Mouse (Mus musculus) frontal cortex, postnatal 14 days (tissue): Measurements from ENCODE around the gene Triobp.

Experiments used
- DNase-seq, 2 experiments: peaks; one replicate each; pipeline ENCODE4 v3.0.0; 2022; ENCODE audit warnings: low spot score in 2 of 2

Gene Triobp

DNA sequence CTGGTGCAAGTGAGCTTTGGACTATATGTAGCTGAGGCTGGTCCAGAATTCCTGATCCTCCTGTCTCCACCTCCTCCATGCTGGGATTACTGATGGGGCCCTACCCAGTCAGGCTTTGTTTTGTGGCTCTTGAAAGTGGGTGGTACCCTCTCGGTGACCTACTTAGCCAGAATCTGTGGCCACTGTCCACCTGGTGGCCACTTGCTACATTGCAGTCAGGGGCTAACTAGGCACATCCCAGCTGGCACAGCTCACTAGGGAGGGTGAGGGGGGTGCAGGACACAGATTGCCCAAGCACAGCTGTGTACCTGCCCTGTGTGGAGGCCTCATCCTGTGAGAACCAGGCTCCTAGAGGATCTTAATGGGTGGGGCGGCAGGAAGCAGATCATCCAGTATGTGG is 15.4 kb downstream of the Triobp start:
- no peak for DNase-seq

DNA sequence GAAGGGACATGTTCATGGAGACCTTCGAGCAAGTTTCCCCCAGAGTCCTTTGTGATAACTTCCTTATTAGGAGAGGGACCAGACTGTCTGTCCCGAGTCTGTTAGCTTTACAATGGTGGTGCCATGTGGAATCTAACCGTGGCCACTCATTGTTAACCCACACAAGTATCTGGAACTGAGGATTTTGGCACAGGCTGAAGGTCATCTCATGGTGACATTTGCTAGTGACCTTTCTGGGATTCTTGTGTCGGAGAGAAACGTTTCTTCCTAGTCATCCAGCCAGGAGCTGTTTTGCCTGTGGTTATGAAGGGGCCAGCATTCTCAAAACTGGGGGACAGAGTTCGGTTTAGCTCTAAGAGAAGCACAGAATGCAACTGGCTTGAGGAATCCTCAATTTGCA is 24.1 kb downstream of the Triobp start:
- no peak for DNase-seq

DNA sequence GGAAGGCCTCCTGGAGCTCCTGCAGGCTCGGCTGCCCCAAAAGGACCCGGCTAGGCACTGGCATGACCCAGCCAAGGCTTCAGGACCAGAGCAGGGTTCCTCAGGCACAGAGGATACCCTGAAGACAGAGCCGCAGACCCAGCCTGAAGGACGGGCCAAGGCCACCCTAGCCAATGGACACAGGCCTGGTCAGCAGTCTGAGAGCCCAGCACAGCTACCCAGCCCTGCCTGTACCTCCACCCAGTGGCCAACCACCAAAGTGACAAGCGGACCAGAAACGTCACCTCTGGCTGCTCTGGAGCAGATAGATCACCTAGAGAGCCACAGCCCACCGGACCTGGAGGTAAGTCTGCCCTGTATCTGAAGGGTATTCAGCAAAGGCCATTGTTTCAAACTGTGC is 26.4 kb downstream of the Triobp start:
- DNase-seq: no peak

DNA sequence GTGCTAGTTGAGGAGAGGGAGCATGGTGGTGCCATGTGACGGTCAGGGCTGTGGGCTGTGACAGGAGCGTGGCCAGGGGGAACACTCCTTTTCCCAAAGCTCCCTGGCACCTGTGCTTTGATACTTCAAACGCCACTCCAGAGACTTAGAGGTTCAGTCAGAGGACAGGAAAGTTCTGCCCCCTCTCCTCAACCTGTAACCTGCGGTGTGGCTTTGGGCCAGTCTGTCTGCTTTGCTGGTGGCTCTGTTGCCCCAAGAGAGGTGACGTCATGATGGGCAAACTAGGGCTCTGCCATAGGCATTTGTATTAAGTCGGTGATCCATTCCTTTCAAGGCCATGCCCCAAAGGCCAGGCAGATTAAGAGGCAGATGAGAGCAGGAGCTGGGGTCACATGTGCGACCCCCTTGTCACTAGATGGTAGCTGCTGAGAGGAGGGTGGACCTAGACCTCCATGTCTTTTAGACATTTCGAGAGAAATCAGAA is 30.2 kb downstream of the Triobp start:
- no peak for DNase-seq

DNA sequence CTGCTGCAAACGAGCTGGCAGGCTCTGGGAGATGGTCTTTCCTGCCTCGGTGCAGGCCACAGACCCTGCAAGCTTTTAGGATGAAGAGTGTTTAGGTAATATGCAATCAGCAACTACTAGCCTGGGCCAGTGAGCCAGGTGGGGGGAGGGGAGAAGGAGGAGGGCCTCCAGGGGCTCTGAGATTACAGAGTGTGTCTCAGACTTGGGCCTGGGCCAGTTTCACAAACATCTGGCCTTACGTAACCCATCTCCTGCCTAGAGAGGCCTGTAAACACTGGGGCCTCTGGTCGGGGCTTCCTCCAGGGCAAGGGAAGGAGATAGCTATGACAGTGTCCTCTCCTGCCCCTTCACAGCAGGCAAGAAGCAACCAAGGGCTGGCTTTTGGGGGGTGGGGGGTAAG is 31.4 kb downstream of the Triobp start:
- no peak for DNase-seq

DNA sequence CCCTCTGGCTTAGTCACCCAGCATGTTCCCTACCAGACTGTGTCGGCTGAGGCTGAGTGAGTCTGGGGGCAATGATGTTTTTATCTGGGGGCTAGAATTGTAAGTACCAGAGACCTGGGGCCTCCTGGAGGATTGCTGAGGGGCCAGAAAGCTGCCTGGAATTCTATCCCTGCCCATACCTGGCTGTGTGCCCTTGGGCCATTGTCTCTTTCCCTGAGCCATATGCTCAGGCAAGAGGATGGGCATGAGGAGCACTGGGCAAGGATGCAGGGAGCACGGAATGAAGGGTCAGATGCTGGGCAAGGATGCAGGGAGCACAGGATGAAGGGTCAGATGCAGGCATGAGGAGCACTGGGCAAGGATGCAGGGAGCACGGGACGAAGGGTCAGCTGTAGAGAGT is 32.6 kb downstream of the Triobp start:
- no peak for DNase-seq

DNA sequence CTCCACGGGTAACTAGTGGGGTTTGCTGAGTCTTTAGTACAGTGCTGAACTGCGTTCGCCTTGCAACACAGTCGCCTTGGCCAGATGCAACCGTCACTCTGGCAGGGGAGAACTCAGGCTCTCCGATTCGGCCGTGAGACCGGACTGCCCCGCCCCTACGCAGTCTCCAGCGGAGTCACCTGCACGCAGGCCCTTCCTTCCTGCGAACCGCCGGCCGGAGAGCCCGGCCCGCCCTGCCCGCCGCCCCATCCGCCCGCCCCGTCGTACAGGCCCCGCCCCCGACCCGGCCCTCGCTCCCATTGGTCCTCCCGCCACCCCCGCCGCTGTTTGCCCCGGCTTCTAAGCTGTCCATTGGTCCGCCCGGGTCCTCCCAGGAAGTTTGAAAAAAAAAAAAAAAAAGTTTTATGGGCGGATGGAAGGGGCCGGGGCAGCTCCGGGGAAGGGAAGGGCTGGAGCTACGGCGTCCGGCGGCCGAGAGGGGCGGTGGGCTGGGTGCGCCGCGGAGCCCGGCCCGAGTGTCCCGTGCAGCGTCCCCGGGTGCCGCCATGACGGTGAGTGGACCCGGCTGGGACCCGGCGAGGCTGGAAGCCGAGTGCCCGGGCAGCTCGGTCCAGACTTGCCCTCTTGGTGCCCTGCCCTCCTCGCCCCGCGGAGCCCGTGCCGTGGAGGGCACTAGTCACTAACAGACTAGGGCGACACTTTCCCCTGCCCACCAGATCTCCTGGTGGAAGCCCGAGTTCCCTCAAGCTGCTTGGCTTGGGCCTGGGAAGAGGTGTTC is 35.3 kb downstream of the Triobp start:
- peak in 1 of 2 experiments; percentile 27 for DNase-seq

DNA sequence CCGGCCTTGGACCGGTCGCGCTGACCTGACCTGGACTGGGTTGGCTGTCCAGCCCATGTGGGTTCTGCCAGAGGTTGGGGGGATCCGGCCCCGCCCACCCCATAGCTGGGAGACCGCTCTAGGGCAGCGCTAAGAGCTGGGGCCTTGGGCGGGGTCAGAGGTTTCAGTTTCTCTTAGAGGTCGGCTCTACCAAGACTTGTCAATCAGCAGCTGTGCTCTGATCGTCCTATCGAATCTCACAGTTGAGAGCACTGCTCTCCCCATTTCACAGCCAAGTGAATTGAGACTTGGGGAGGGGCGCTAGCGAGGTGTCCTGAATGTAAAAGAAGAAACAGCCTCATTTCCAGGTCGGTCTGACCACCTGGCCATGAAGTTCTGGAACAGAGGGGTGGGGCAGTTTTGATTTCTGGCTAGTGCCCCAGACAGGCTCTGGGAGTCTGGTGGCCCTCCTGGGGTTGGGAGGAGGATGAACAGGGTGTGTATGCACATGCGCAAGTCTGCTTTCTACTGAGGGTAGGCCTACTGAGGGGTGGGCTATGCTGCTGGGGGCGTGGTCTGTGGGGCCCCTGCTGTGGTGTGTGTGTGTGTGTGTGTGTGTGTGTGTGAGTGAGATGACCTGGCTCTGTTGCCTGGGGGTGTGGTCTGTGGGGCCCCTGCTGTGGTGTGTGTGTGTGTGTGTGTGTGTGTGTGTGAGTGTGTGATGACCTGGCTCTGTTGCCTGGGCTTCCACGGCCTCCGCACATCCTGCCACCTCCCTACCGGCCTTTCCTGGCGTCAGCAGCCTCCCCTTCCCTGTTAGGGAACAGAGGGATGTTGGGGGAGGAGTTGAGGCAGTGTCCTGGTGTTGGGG is 36.1 kb downstream of the Triobp start:
- no peak for DNase-seq

DNA sequence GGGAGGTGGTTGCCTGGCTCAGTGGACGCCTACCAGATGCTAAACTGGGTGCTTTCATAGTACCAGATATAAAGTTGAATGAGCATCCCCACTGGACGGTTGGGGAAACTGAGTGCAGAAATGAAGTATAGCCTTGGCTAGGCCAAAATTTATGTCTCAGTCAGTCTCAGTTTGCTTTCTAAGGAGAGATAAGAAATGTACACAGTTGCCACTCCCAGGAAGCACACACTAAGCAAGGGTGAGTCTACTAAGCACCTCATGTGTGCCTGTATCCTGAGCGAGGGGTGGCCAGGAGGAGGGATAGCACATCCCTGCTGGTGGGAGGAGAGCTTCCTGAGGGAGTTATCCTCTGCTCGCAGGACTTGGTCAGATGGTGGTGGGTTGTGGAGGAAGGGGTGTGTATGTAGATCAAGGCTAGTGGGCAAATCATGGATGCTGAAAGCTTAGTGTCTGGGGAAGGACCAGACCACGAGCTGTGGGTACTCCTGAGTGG is 36.8 kb downstream of the Triobp start:
- no peak for DNase-seq

DNA sequence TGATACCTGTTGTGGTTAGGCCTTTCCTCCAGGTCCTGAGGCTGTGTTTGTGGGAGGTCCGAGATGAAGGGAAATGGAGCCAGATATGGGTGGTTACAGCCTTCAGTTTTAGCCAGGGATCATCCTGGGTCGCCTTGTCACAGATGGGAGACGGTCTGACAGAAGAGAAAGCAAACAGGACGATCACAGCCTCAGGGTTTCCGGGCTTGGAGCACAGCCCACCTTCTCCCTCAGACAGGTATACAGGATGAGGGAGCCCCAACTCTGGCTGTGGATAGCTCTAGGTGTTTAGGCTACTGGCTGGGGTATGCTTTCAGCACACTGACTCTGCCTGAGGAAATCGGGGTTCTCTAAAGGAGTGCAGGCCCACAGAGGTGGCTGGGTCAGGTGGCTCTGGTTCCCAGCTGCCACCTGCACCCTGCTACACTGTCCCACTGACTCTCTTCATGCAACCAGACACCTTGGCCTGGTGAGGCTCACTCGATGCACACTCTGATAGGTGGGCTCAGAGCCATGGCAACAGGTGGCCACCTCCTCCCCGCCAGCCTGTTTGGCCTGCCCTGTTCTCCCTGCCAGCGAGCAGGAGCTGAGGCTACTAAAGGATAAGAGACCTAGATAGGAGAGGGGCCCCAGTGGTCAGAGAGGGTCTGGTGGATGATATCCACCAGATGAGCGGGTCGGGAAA is 39.2 kb downstream of the Triobp start:
- no peak for DNase-seq

DNA sequence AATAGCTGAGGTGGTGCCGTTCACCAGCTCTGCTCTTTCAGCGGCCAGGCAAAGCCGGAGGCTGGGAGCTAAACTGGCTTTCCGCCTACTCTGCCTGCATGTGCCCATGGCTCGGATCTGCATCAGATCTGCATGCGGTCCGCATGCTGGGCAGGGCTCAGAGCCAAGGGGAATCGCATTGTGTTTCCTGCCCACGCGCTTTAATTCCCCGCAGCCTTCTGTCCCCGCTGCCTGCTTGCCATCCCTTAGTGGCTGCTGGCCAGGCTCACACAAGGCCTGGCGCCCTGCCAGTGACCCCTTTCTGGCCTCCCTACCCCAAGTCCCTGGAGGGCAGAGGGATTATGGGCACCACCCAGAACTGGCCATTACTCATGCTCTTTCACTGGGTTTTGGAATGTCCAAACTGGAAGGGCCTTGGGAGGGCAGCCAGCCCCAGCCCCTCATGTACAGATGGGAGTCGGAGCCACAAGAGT is 41.0 kb downstream of the Triobp start:
- peak; percentile 70 to 80 for DNase-seq

DNA sequence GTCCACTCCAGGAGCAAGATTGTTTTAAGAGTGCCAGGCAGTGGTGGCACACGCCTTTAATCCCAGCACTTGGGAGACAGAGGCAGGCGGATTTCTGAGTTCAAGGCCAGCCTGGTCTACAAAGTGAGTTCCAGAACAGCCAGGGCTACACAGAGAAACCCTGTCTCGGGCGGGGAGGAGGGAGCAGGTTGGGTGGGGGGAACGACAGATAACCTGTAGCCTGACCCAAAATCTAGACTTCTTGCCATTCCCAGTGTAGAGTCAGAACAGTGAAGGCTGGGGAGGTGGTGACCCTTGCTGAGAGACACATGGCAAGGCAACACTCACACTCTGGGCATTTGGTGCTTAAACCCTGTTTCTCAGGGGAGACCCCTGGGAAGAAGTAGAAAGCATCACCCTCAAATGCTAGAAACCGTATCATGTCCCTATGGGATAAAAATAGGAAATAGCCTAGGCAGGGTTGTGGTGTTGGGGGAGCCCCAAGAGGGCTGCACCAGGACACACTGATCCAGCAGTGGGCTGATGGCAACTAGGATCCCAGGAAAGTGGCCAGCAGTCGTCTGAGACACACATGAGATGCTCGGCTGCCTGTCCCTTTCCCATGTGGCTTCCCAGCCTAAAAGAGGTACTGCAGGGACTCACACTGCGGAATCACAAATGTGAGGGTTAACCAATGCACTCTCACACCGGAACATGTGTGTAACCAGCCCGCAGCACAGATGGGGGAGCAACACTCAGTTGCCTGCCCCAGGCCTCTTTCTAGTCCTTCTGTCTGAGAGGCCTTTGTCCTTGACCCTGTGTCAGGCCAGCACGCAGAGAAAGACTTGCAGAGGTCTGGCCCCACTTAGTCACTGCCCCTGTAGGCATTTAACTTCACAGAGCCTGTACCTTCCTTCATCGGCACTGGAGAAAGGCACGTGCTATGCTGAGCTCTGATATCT is 41.9 kb downstream of the Triobp start:
- DNase-seq: no peak

DNA sequence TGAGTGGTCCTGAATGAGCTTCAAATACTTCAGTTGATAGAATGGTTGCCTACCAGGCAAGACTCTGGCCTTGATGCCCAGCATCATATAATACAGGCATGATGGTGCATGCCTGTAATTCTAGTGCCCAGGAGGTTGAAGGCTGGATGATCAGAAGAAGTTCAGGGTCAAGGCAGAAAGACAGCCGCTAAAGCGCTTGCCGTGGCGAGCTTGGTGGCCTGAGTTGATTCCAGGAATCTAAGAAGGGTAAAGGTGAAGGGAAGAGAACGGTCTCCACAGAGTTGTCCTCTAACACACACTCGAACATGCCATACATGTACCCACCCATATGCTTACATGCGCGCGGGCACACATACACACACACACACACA is 42.6 kb downstream of the Triobp start:
- no peak for DNase-seq

DNA sequence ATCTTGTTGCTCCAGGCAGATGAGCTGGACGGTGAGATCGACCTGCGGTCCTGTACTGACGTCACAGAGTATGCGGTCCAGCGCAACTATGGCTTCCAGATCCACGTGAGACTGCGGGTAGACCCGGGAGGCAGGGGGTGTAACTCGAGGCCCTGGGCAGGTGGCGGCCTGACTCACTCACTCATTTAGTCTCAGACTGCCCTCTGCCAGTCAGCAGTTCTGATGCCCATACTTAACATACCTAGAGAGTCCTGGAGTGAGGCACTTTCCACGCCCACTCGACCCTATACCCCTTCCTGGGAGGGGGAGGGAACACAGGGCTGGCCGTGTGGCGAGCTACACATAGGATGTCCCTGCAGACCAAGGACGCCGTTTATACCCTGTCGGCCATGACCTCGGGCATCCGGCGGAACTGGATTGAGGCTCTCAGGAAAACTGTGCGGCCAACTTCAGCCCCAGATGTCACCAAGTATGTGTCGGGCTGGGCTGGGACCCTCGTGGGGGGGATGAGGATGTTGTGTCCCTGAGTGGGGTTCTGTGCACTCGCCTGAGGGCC is 43.5 kb downstream of the Triobp start:
- no peak for DNase-seq

DNA sequence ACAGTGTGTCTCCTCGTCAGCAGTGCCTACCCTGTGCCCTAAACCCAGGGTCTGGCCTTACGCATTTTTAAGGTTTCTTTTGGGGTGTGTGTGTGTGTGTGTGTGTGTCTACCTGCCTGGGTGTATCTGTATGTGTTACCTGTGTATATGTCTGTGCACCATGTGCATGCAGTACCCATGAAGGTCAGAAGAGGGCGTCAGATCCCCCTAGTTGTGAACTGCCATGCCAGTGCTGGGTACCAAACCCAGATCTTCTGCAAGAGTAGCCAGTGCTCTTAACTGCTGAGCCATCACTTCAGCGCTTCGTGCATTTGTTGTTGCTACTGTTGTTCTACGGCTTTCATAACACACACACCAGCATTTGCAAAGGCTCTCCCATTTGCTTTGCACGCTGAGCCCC is 44.7 kb downstream of the Triobp start:
- DNase-seq: no peak

DNA sequence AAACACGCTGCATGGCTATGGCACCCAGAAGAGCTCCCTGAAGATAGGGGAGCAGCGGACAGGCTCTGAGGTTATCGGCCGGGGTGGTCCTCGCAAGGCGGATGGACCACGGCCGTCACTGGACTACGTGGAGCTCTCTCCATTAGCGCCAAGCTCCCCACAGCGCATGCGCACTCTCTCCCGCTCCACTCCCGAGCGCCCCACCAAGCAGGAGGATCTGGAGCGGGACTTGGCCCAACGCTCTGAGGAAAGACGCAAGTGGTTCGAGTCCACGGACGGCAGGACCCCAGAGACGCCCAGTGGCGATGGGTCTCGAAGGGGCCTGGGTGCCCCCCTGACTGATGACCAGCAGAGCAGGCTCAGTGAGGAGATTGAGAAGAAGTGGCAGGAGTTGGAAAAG is 45.4 kb downstream of the Triobp start:
- no peak for DNase-seq

DNA sequence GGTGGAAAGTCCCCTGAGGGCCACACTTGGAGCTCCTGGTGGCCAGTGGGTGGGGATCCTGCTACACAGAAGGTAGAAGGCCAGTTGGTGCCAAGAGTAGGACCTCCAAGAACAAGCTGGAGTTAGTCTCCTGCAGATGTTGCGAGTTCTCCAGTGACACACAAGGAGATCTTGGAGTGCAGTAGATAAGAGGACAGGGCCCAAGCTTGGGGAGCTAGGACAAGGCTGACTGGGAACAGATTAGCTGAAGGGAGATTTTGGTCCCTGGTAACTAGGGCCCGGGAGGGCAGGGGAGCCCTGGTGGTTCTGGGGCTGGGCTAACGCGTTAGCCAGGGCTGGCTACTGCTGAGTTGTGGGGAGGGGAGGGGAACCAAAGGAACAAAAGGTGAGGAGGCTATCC is 48.4 kb downstream of the Triobp start:
- no peak for DNase-seq

DNA sequence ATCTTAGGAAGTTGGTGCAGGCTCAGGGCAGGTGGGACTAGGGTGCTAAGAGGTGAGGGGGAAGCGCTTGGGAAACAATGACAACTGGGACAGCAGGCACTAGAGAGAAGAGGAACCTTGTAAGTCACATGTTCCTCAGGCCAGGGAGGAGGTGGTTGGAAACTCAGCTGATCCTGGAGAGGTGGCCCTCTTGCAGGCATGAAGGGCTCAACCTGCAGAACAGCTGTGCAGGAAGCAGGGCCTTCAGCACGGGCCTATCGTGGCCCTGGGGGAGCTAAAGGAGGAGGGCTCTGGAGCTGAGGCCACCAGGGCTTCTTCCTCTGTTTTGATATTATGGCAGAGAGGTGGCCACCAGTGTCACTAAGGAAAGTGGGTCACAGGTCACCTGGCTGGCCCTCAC is 49.1 kb downstream of the Triobp start:
- DNase-seq: no peak

DNA sequence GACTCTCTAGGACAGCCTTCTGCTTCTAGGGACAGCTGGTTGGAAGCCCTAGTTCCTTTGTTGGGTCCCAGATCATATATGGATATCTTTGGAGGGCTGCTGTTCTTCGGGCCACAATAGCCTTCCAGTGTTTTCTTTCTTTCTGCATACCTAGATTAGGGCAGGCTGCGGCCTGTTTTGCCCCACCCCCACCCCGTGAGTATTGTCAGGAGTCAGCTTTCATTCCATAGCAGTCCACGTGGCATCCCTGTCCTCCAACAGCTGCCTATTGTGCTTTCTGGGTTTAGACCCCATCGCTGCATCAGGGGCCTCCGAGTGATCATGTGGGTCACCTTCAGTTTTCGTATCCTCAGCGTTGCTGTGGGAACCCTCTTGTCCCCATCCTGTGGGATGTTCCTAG is 50.8 kb downstream of the Triobp start:
- DNase-seq: no peak

DNA sequence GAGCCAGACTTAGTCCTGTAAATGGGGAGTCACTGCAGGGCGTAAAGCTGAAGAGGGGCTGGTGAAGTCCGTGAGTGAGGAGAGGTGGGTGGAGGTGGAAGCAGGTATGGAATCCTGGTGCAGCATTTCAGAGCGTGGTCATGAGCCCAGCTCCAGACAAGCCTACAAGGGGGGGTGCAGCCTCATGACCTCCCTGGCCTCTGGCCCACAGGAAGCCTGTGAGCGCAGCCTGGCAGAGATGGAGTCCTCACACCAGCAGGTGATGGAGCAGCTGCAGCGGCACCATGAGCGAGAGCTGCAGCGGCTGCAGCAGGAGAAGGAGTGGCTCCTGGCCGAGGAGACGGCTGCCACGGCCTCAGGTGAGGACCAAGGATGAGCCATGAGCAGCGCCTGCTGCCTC is 52.1 kb downstream of the Triobp start:
- no peak for DNase-seq

DNA sequence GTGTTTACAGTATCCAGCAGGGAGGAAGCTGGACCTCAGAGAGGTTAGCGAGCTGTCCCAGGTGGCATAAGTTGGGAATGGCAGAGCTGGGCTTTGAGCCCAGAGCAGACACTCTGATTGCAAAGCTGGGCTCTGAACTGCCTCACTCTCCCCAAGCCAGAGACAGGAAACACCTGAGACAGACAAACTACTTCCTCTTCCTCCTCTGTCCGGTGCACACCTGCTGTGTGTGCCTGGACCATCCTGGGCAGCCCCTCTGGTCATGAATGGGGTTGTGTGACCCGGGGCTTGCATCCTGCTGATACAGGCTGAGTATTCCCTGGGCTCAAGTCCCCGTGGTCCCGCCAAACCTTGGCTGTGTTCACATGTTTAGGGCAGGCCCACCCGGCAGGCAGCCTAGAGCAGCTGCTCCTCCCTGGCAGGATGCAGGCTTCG is 52.9 kb downstream of the Triobp start:
- no peak for DNase-seq
